Mouse (Mus musculus) hindlimb bud, embryonic 11.5 days (tissue): ENCODE results near the gene Myo18b.

Source experiments
- DNase-seq: peaks from one replicate; pipeline ENCODE4 v3.0.0-alpha.2; 2012; ENCODE audit warnings: low read depth, low spot score; ENCODE audit errors: extremely low spot score

Gene Myo18b

GRCm38 (mm10) chr5:112686309-112687099, 209.7 kb downstream of the Myo18b start:
- DNase-seq = no peak

GRCm38 (mm10) chr5:112679251-112679650, 216.9 kb downstream of the Myo18b start:
- DNase-seq = no peak

GRCm38 (mm10) chr5:112678153-112678552, 218.0 kb downstream of the Myo18b start:
- DNase-seq = no peak

GRCm38 (mm10) chr5:112674806-112675205, 221.4 kb downstream of the Myo18b start:
- DNase-seq = no peak

- no peak for DNase-seq
These were observed 223.7 kb downstream of the Myo18b start for GRCm38 (mm10) chr5:112672457-112672856.

- no peak for DNase-seq
These were observed 224.2 kb downstream of the Myo18b start for GRCm38 (mm10) chr5:112671961-112672360.

- no peak for DNase-seq
These were observed 229.0 kb downstream of the Myo18b start for GRCm38 (mm10) chr5:112667153-112667552.

- no peak for DNase-seq
These were observed 230.5 kb downstream of the Myo18b start for GRCm38 (mm10) chr5:112665661-112666060.

GRCm38 (mm10) chr5:112663701-112664100, 232.5 kb downstream of the Myo18b start:
- no peak for DNase-seq

GRCm38 (mm10) chr5:112660924-112661431, 235.2 kb downstream of the Myo18b start:
- DNase-seq = no peak

GRCm38 (mm10) chr5:112659295-112659694, 236.9 kb downstream of the Myo18b start:
- DNase-seq = no peak

GRCm38 (mm10) chr5:112656811-112657210, 239.4 kb downstream of the Myo18b start:
- DNase-seq = no peak

GRCm38 (mm10) chr5:112655986-112656541, 240.1 kb downstream of the Myo18b start:
- no peak for DNase-seq

- no peak for DNase-seq
These were observed 240.6 kb downstream of the Myo18b start for GRCm38 (mm10) chr5:112655529-112655928.

GRCm38 (mm10) chr5:112652036-112652435, 244.1 kb downstream of the Myo18b start:
- DNase-seq = no peak

- no peak for DNase-seq
These were observed 246.9 kb downstream of the Myo18b start for GRCm38 (mm10) chr5:112649164-112649702.

GRCm38 (mm10) chr5:112646871-112647270, 249.3 kb downstream of the Myo18b start:
- DNase-seq = no peak

- no peak for DNase-seq
These were observed 250.6 kb downstream of the Myo18b start for GRCm38 (mm10) chr5:112645535-112645934.

- no peak for DNase-seq
These were observed 252.5 kb downstream of the Myo18b start for GRCm38 (mm10) chr5:112643533-112644272.

- DNase-seq = no peak
These were observed 253.4 kb downstream of the Myo18b start for GRCm38 (mm10) chr5:112642731-112643130.

- DNase-seq = no peak
These were observed 254.4 kb downstream of the Myo18b start for GRCm38 (mm10) chr5:112641770-112642169.
